Mouse (Mus musculus): ENCODE results near the gene Mgea5. TPM values are rescaled to one million over a fixed set of nuclear protein-coding genes. Genes with fewer than 3 reads are reported as not detected.

Mgea5 gene
- 86.3 TPM for polyA plus RNA-seq (2021)

GRCm38 (mm10) chr19:45783181-45783932 lies at the start of gene Mgea5:
Gene Mgea5 (minus strand): TSS chr19:45783837.
- H3K27me3 ChIP-seq = no peaks in the 10 kb centered on the region
- DNase-seq (ENCODE audit: low read depth, low spot score) (peak; percentile 90), ATAC-seq (peak; percentile 93)
- CTCF ChIA-PET = no interaction called here
- no peak for TF ChIP-seq CTCF (IDR thresholded peaks at IDR 0.05)
- POLR2A ChIA-PET = interaction anchor here (1.1 kb wide), 3 partner anchors 9 to 1310 kb away, joined by 3 to 5 read pairs (median 3); no protein-coding TSS in a partner anchor
- in situ Hi-C loops (cut with MboI; ENCODE audit: low pct_unique_long_range_greater_than_20kb) = no loop called here

DNA sequence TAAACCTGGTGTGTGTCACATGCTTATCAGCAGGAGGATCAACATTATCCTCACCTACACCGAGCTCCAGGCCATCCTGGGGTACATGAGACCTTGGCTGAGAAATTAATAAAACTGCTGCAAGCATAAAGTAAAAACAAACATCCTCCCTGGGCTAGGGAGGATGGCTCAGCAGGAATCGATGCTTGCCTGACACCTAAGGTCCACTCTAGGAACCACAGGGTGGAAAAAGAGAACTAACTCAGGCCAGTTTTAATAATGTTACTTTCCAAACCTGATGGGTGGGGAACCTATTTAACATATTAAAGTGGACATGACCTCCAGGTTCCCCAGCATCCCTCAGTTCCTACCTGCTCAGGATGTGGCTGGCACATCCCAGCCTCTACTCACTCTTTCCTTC lies 47.0 kb upstream of the Mgea5 start:
- no peak for TF ChIP-seq CTCF (IDR thresholded peaks at IDR 0.05)
- ChIA-PET POLR2A (no interaction called here), CTCF (no interaction called here)
- H3K27me3 ChIP-seq = no peaks in the 10 kb centered on the region
- DNase-seq (ENCODE audit: low read depth, low spot score) (no peak), ATAC-seq (no peak)
- in situ Hi-C loops (cut with MboI; ENCODE audit: low pct_unique_long_range_greater_than_20kb) = no loop called here

GRCm38 (mm10) chr19:45827736-45828135 lies 44.1 kb upstream of the Mgea5 start:
- no peak for DNase-seq (ENCODE audit: low read depth, low spot score)
- TF ChIP-seq CTCF (IDR thresholded peaks at IDR 0.05) = no peak
- in situ Hi-C loops (cut with MboI; ENCODE audit: low pct_unique_long_range_greater_than_20kb) = no loop called here
- ChIA-PET POLR2A (interaction anchor here (1.0 kb wide), 1 partner anchor 10 kb away, joined by 3 read pairs; no protein-coding TSS in a partner anchor), CTCF (interaction anchor here (1.3 kb wide), 2 partner anchors 33 to 119 kb away, joined by 3 read pairs; no protein-coding TSS in a partner anchor)
- ATAC-seq = no peak
- no peaks in the 10 kb centered on the region for H3K27me3 ChIP-seq

- DNase-seq (ENCODE audit: low read depth, low spot score) = no peak
- in situ Hi-C loops (cut with MboI; ENCODE audit: low pct_unique_long_range_greater_than_20kb) = no loop called here
- ChIA-PET POLR2A (interaction anchor here (1.0 kb wide), 1 partner anchor 10 kb away, joined by 3 read pairs; no protein-coding TSS in a partner anchor), CTCF (interaction anchor here (1.3 kb wide), 2 partner anchors 32 to 119 kb away, joined by 3 read pairs; no protein-coding TSS in a partner anchor)
- H3K27me3 ChIP-seq = no peaks in the 10 kb centered on the region
- no peak for TF ChIP-seq CTCF (IDR thresholded peaks at IDR 0.05)
- no peak for ATAC-seq
Observed at GRCm38 (mm10) chr19:45827125-45827524, 43.5 kb upstream of the Mgea5 start.

GRCm38 (mm10) chr19:45826146-45826545 lies 42.5 kb upstream of the Mgea5 start:
- POLR2A ChIA-PET = no interaction called here
- CTCF ChIA-PET = interaction anchor here (1.3 kb wide), 1 partner anchor 31 kb away, joined by 3 read pairs; no protein-coding TSS in a partner anchor
- no peaks in the 10 kb centered on the region for H3K27me3 ChIP-seq
- TF ChIP-seq CTCF (IDR thresholded peaks at IDR 0.05) = no peak
- DNase-seq (ENCODE audit: low read depth, low spot score) (no peak), ATAC-seq (no peak)
- in situ Hi-C loops (cut with MboI; ENCODE audit: low pct_unique_long_range_greater_than_20kb) = no loop called here

- no peak for TF ChIP-seq CTCF (IDR thresholded peaks at IDR 0.05)
- POLR2A ChIA-PET = no interaction called here
- H3K27me3 ChIP-seq = no peaks in the 10 kb centered on the region
- in situ Hi-C loops (cut with MboI; ENCODE audit: low pct_unique_long_range_greater_than_20kb) = no loop called here
- ATAC-seq = no peak
- CTCF ChIA-PET = interaction anchor here (1.1 kb wide), 1 partner anchor 9 kb away, joined by 3 read pairs; no protein-coding TSS in a partner anchor
- DNase-seq (ENCODE audit: low read depth, low spot score) = no peak
Observed at GRCm38 (mm10) chr19:45821832-45822231, 38.2 kb upstream of the Mgea5 start.

GRCm38 (mm10) chr19:45817816-45818490 lies 34.3 kb upstream of the Mgea5 start:
- ChIA-PET CTCF (interaction anchor here (1.5 to 2.4 kb wide), 3 partner anchors 131 to 197 kb away, joined by 5 read pairs; no protein-coding TSS in a partner anchor), POLR2A (interaction anchor here (1.5 kb wide), 1 partner anchor 9 kb away, joined by 3 read pairs; no protein-coding TSS in a partner anchor)
- no peak for DNase-seq (ENCODE audit: low read depth, low spot score)
- no peak for TF ChIP-seq CTCF (IDR thresholded peaks at IDR 0.05)
- no peak for ATAC-seq
- in situ Hi-C loops (cut with MboI; ENCODE audit: low pct_unique_long_range_greater_than_20kb) = no loop called here
- H3K27me3 ChIP-seq = no peaks in the 10 kb centered on the region

DNA sequence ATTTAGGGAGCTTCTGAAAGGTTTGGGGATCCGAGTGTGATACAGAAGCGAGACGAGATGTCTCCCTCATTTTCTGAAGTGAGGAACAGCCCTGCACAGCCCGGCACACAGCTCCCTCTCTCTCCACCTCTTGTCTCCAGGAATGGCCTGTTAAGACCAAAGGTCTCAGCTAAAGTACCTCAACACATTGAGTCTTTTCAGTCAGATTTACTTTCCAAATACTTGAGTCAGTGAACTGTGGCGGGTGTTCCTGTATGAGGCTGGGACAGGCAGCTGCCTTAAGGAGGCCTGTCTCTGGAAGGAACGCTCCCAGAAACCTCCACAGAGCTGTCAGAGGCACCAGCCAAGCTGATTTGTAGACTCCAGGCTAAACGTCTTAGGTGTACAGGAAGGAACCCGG lies 33.1 kb upstream of the Mgea5 start:
- no peak for ATAC-seq
- ChIA-PET POLR2A (interaction anchor here (0.6 to 1.5 kb wide), 3 partner anchors 10 to 123 kb away, joined by 3 to 4 read pairs (median 3); no protein-coding TSS in a partner anchor), CTCF (interaction anchor here (1.5 to 2.4 kb wide), 4 partner anchors 9 to 198 kb away, joined by 5 to 6 read pairs (median 5); no protein-coding TSS in a partner anchor)
- in situ Hi-C loops (cut with MboI; ENCODE audit: low pct_unique_long_range_greater_than_20kb) = no loop called here
- TF ChIP-seq CTCF (IDR thresholded peaks at IDR 0.05) = no peak
- H3K27me3 ChIP-seq = no peaks in the 10 kb centered on the region
- no peak for DNase-seq (ENCODE audit: low read depth, low spot score)

DNA sequence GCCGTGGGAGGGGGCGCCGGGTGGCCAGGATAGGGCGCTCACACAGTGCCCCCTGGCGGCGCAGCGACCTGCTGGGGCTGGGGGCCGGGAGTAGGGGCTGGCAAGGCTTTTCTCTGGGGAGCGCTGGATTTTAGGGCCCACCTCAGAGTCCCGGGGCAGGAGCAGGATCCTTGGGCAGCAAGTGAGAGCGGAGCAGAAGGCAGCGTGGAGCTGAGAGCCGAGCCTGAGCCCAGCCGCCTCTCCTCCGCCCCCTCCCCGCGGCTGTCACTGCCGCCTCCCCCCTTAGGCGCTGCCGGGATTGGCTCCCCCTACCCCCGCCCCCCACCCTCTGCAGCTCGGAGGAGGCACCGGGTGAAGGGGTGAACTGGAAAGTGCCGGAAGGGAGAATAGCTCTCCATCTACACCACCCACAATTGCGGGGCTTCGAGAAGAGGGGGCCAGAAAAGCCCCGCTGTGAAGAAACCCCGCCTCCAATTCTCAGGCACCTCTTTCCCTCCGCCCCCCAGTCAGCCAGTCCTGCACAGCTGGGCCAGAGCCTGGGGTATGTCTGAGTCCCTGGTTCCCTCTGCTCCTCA lies 32.3 kb upstream of the Mgea5 start, which contains the start of gene Kcnip2:
Kcnip2 (minus strand) TSS at position 231 of the 575 bp plus-strand sequence.
- no peaks in the 10 kb centered on the region for H3K27me3 ChIP-seq
- ChIA-PET POLR2A (interaction anchor here (0.6 kb wide), 1 partner anchor 10 kb away, joined by 4 read pairs; no protein-coding TSS in a partner anchor), CTCF (interaction anchor here (1.6 to 2.4 kb wide), 2 partner anchors 8 to 133 kb away, joined by 5 to 6 read pairs; no protein-coding TSS in a partner anchor)
- ATAC-seq (no peak), DNase-seq (ENCODE audit: low read depth, low spot score) (no peak)
- no peak for TF ChIP-seq CTCF (IDR thresholded peaks at IDR 0.05)
- in situ Hi-C loops (cut with MboI; ENCODE audit: low pct_unique_long_range_greater_than_20kb) = no loop called here

GRCm38 (mm10) chr19:45815170-45815569 lies 31.5 kb upstream of the Mgea5 start:
- ATAC-seq (no peak), DNase-seq (ENCODE audit: low read depth, low spot score) (no peak)
- ChIA-PET POLR2A (no interaction called here), CTCF (interaction anchor here (2.0 kb wide), 1 partner anchor 199 kb away, joined by 5 read pairs; no protein-coding TSS in a partner anchor)
- no peak for TF ChIP-seq CTCF (IDR thresholded peaks at IDR 0.05)
- H3K27me3 ChIP-seq = no peaks in the 10 kb centered on the region
- in situ Hi-C loops (cut with MboI; ENCODE audit: low pct_unique_long_range_greater_than_20kb) = no loop called here

Data from Patski (cell line).